Mouse (Mus musculus): ENCODE data around the gene Kcnc1. TPM values are rescaled to one million over a fixed set of nuclear protein-coding genes. Genes with fewer than 3 reads are reported as not detected.

The Kcnc1 gene
- total and polyA plus RNA-seq, 3 experiments, result not detected

DNA sequence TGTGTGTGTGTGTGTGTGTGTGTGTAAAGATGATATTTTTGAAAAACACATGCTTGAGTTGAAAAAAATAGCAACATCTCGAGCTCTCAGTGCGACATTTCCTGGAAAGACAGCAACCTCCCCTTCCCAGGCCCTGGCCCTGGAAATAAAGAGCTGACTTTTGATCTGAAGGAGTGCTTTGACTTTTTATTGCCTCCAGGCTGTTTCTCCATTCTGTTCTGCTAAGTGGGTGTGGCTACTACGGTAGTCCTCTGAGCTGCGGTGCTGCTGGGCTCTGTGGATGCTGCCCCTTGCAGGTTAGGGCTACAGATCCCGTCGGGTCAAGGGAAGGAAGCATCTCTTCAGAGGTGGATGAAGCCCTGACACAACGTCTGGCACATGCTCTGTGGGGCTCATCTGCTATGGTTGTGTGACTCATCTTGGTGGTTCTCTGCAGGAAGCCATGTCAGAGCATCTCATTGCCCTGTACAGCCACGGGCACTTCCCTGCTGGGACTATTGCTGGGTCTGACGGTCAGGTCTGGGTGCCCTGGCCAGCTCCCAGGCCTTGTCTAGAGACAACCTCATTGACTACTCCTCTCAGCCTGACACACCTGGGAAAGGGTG is 42.3 kb downstream of the Kcnc1 start:
- H3K27ac ChIP-seq (ENCODE audit: control insufficient read depth, low read depth, low read length), result no peak overlapping the region
- TF ChIP-seq NRF1 (IDR thresholded peaks at IDR 0.05; ENCODE audit: insufficient read depth, low read depth, low read length, poor library complexity, severe bottlenecking) (no peak), TCF12 (IDR thresholded peaks at IDR 0.05; ENCODE audit: low read depth, low read length) (no peak), POLR2AphosphoS2 (IDR thresholded peaks at IDR 0.05; ENCODE audit: low read length) (no peak), UBTF (IDR thresholded peaks at IDR 0.05; ENCODE audit: borderline replicate concordance, insufficient read depth, low read depth, low read length) (no peak), MXI1 (IDR thresholded peaks at IDR 0.05; ENCODE audit: low read depth, low read length) (no peak), POLR2AphosphoS5 (IDR thresholded peaks at IDR 0.05; ENCODE audit: borderline replicate concordance, low read depth, low read length) (no peak), KAT2A (conservative IDR thresholded peaks at IDR 0.05; ENCODE audit: low read depth, low read length) (no peak), MAZ (IDR thresholded peaks at IDR 0.05; ENCODE audit: low read depth, low read length) (no peak), POLR2A (IDR thresholded peaks at IDR 0.05; ENCODE audit: control insufficient read depth in 1 of 2, insufficient read depth in 1 of 2, low read depth in 1 of 2, low read length in 2 of 2, poor library complexity in 1 of 2) (no peak), EP300 (IDR thresholded peaks at IDR 0.05; ENCODE audit: low read depth in 1 of 2, low read length in 2 of 2) (no peak)
- DNase-seq (ENCODE audit: low read depth, low spot score), result no peak
- no peaks in the 10 kb centered on the region for H3K9me3 ChIP-seq (replicated peaks; ENCODE audit: insufficient read depth, low read length)
- no peaks in the 10 kb centered on the region for H3K27me3 ChIP-seq (ENCODE audit: control insufficient read depth in 1 of 2, insufficient read depth in 2 of 2, low read length in 2 of 2)
- H3K79me2 ChIP-seq (ENCODE audit: control insufficient read depth, insufficient read depth, low read length, poor library complexity), result no peaks in the 10 kb centered on the region
- H3K4me3 ChIP-seq (ENCODE audit: control insufficient read depth in 1 of 2, insufficient read depth in 1 of 2, low read depth in 2 of 2, low read length in 2 of 2), result no peak overlapping the region
- H3K9ac ChIP-seq (ENCODE audit: control insufficient read depth, low read depth, low read length, poor library complexity, severe bottlenecking), result no peak overlapping the region
- H3K4me1 ChIP-seq (ENCODE audit: control insufficient read depth in 1 of 2, insufficient read depth in 2 of 2, low read length in 2 of 2), result no peaks in the 10 kb centered on the region
- H3K36me3 ChIP-seq (ENCODE audit: control insufficient read depth in 1 of 2, insufficient read depth in 2 of 2, low read length in 2 of 2), result no peaks in the 10 kb centered on the region

DNA sequence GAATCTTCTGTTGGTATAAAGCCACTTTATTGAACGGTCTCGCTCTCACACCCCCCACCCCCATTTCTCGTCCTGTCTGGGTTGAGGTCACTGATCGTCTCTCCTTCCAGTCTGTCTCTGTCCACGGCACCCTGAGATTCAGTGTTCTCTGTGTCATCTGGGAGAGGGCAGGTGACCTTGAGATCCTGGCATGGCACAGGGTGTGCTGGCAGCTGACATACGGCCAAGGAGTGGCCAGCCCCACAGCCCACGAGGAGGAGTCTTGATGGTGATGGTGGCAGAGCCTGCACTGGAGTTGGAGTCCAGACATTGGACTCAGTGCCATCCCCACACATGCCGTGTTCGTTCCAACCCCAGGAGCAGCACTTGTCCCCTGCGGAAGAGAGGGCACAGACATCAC is 46.9 kb downstream of the Kcnc1 start:
- Histone ChIP-seq H3K9me3 (replicated peaks; ENCODE audit: insufficient read depth, low read length) (no peaks in the 10 kb centered on the region), H3K27ac (ENCODE audit: control insufficient read depth, low read depth, low read length) (no peak overlapping the region), H3K4me3 (ENCODE audit: control insufficient read depth in 1 of 2, insufficient read depth in 1 of 2, low read depth in 2 of 2, low read length in 2 of 2) (no peak overlapping the region), H3K79me2 (ENCODE audit: control insufficient read depth, insufficient read depth, low read length, poor library complexity) (no peaks in the 10 kb centered on the region), H3K27me3 (ENCODE audit: control insufficient read depth in 1 of 2, insufficient read depth in 2 of 2, low read length in 2 of 2) (no peaks in the 10 kb centered on the region), H3K9ac (ENCODE audit: control insufficient read depth, low read depth, low read length, poor library complexity, severe bottlenecking) (no peak overlapping the region), H3K36me3 (ENCODE audit: control insufficient read depth in 1 of 2, insufficient read depth in 2 of 2, low read length in 2 of 2) (no peaks in the 10 kb centered on the region), H3K4me1 (ENCODE audit: control insufficient read depth in 1 of 2, insufficient read depth in 2 of 2, low read length in 2 of 2) (no peaks in the 10 kb centered on the region)
- no peak for TF ChIP-seq POLR2AphosphoS5 (IDR thresholded peaks at IDR 0.05; ENCODE audit: borderline replicate concordance, low read depth, low read length)
- TF ChIP-seq POLR2AphosphoS2 (IDR thresholded peaks at IDR 0.05; ENCODE audit: low read length), result no peak
- no peak for TF ChIP-seq MYC (IDR thresholded peaks at IDR 0.05; ENCODE audit: low read depth, low read length)
- TF ChIP-seq TCF12 (IDR thresholded peaks at IDR 0.05; ENCODE audit: low read depth, low read length), result no peak
- TF ChIP-seq CHD2 (IDR thresholded peaks at IDR 0.05; ENCODE audit: low read length), result no peak
- TF ChIP-seq USF1 (IDR thresholded peaks at IDR 0.05; ENCODE audit: low read depth, low read length), result no peak
- no peak for TF ChIP-seq RCOR1 (IDR thresholded peaks at IDR 0.05; ENCODE audit: low read depth, low read length)
- no peak for TF ChIP-seq TBP (IDR thresholded peaks at IDR 0.05; ENCODE audit: low read depth, low read length)
- no peak for TF ChIP-seq CTCF (IDR thresholded peaks at IDR 0.05 in 2 of 3, conservative IDR thresholded peaks at IDR 0.05 in 1 of 3; ENCODE audit: control insufficient read depth in 1 of 3, insufficient read depth in 1 of 3, low read depth in 2 of 3, low read length in 3 of 3, poor library complexity in 1 of 3, severe bottlenecking in 1 of 3)
- no peak for TF ChIP-seq MAZ (IDR thresholded peaks at IDR 0.05; ENCODE audit: low read depth, low read length)
- no peak for TF ChIP-seq CHD1 (IDR thresholded peaks at IDR 0.05; ENCODE audit: low read depth, low read length)
- TF ChIP-seq BHLHE40 (IDR thresholded peaks at IDR 0.05; ENCODE audit: borderline replicate concordance, low read depth, low read length), result no peak
- no peak for TF ChIP-seq EP300 (IDR thresholded peaks at IDR 0.05; ENCODE audit: low read depth in 1 of 2, low read length in 2 of 2)
- no peak for TF ChIP-seq MAX (IDR thresholded peaks at IDR 0.05; ENCODE audit: low read length)
- TF ChIP-seq UBTF (IDR thresholded peaks at IDR 0.05; ENCODE audit: borderline replicate concordance, insufficient read depth, low read depth, low read length), result no peak
- DNase-seq (ENCODE audit: low read depth, low spot score), result no peak

All from MEL (cell line).